Mouse (Mus musculus) lung, postnatal 25 days (tissue): Measurements from ENCODE around the gene Pik3cd.

Experiments
- DNase-seq: peaks from one replicate; pipeline ENCODE4 v3.0.0; 2022; ENCODE audit warnings: low spot score

Gene Pik3cd

DNA sequence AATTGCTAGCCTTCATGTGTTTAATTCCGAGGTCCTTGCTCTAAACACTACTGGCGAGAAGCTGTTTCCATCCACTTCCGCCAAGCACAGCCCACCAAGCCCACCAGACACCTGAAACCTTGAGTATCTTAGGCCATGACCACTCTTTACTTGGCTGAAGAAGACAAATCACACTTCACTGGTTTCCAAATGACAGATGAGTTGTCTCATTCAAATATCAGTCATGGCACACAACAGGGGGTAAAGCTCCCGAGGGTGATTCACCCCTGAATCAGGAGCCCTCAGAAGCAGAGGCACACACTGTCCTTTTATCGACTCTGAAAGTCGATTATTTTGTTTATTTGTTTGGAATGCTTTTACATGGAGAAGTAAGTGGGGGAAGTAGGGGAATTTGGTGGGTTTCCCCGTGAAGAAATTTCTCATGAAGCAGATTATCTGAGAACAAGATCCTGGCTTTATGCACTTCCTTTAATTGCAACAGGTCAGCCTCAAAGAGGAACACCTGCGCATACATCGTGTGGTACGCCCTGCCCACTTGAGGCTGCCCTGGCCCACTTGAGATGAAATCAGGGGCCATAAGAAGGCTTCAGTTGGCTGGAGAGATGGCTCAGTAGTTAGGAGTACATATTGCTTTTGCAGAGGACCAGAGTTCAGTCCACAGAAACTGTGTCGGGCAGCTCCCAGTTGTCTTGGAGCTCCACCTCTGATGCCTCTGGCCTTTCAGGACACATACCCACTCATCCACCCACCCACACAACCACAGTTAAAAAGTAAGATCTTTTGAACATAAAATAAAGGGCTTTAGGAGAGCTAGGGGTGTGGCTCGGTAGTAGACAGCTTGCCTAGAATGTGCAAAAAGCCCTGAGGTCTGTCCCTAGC is 12.3 kb downstream of the Pik3cd start:
- no peak for DNase-seq

DNA sequence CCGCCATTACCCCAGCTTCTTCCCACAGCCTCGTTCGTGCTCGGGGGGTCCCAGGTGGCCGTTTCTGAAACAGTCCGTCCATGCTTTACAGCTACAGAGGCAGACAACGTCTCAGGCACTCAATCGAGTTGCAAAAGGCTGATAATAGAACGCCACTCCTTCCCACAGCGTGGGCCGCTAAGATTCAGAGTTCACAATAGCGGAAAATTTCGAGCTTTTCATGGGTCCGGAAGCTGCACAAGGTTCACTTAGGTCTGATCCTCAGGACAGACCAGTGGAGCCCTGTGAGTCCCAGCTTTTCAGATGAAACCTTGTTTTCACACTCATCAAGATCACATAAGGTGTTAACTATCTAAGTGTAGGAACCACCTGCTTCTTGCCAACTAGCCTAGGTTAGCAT is 13.5 kb downstream of the Pik3cd start:
- no peak for DNase-seq

DNA sequence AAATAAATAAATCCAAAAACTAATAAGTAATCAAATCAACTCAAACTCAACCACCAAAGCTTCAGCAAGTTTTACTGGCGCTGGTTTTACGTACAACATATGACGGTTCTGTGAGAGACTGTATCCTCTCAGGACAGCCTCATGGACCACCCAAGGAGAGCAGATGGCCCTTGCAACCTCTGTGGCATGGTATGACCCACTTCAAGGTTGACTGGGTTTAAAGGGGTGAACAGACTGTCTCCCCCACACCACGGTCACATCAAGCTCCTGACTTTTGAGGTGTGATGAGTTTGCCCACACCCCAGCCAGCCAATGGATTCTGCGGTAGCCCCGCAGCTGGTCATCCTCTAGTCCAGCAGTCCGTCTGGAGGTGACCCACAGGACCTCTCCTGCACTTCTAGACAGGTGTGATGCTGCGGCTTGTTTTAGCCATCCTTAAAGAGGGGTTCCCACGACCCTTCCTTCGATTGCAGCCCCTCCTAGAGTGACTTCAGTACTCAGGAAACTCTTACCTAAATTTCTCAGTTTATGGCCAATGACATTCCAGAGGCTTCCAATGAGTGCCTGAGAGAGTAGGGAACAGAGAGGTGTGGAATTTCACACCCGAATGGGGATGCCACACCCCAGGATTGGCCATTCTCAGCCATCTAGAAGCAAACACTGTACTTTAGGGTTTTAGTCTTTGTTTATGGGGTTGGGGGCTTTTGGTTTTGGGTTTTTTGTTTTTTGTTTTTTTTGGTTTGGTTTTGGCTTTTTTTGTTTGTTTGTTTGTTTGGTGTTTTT is 17.3 kb downstream of the Pik3cd start:
- no peak for DNase-seq

DNA sequence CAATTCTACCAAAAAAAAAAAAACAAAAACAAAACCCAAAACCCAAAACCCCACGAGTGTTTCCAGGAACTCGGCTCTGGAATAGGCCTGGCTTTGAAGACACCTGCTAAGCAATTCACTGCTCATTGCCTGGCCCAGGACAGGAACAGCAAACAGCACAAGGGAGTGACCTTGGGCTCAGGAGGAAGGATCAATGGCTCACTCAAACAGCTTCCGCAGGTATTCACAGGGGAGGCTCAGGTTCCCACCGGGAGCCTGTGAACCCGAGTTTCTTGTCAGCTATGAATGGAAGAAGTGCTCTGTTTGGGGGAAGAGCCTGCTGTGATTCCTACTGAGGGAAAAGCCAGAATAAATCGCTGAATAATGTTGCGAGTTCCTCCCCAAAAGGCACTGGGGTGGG is 18.5 kb downstream of the Pik3cd start:
- DNase-seq = no peak

DNA sequence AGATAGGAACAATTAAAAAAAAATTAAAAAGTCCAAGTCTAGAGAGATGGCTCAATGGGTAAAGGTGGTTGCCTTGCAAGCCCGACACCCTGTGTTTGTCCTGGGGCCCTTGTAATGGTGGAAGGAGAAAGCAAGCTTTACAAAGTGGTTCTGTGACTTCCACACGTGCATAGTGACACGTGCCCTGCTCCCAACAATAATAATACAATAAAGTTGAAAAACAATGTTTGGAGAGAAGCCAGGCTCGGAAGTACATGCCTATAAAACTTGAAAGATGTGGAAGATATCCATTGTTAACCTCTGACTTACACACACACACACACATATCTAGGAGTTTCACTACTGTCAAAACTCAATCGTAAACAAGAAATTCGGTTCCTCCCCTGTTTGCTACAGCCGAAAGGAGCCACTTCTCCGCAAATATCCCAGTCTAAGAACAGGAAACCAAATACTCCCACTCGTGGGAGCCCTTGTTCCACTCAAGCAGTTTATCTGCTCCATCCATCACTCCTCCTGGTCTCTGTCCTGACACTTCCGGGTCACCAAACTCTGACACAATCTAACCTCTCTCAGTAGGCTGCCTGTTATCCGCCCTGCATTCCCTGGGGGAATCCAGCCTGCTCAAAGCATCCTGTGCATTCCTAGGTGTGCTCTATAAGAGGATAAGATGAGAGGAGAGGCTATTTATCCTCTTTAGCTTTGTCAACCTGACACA is 23.2 kb downstream of the Pik3cd start:
- DNase-seq = no peak

DNA sequence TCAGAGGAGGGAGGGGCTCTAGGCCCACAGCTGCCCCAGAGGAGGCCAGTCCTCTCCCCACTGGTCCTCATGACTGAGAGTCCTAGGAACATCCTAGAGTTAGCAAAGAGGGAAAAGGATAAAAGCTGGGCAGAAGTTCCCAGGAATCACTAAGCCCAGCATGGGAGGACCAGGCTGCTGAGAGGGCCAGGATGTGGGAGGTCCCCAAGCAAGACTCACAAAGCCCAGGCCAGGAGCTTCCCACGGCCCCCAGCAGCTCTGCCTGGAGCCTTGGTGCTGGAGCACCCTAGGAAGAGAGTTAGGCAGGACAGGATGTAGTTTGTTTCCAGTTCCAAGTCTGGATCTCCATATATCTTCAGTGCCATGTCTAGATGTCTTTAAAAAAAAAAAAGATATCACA is 24.4 kb downstream of the Pik3cd start:
- DNase-seq = no peak

DNA sequence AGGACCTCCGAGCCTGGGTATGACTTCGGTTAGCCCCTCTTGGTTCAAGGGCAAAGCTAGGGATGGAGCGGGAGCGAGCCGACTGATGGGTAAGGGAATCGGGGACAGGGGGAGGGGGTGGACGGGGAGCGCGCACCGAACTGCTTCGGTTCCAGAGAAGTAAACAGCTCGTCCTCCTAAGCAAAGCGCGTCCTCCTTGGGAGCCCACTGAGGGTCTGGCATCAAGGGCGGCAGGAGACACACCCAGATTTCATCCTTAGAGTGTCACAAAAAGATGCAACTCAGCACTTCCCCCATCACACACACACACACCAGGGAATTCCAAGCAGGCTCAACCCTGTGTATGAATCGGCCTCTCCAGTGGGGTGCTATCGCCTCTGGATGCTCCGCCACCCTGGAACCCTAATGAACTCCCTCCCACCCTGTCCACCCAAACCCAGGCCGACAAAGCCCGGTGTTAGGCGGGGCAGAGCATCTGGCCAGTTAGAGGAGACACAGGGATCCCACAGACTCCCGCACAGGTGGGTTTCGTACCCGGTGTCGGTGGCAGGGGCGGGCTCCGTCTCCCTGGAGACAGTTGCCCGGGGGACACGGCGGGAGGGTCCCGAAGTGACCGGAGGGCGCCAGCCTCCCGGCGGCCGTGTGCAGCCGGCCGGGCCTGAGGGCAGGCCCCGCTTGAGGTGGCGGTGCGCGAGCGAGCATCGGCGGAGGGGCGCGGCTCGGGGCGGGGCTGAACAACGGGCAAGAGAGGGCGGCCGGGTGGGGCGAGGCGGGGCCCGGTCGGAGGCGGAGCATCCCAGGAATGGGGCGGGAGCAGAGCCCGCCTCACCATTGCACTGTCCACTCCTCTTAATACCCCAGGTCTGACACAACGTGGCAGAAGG is 26.8 kb downstream of the Pik3cd start:
- DNase-seq = peak; percentile 73

DNA sequence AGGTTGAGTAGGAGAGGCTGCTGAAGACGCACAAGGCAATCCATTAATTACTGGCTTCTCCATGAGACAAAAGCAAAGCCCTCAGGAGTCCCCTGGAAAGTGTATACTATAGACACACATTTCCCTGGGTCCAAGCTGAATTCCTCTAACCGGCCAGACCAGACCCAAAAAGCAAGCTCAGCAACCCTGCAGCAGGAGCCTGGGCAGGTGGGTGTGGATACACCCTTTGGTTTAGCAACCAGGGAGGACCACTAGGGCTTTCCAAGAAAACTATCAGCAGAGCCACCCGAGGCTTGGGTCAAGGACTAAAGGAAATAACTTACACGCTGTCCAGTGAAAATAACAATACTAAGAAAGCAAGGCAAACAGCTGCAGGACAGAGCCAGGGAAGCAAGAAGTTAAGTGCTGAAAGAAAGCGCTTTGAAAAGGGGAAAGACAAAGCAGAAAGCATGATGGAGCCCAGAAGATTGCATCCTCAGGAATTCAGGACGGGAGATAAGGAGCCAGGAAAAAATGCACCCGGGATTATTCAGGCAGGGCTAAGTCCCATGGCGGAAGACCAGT is 27.5 kb downstream of the Pik3cd start:
- no peak for DNase-seq

DNA sequence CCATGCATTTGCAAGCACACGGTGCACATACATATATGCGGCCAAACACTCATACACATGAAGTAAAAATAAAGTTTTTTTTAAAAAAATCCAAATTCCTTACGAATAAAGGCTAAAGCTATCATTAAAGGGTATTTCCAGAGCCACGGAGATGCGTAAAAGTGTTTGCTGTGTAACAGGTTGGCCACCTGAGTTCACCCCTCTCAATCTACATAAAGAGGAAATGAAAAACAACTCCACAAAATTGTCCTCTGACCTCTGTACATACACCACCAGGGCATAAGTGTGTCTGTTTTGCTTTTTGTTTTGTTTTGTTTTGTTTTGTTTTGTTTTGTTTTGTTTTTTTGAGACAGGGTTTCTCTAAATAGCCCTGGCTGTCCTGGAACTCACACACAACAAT is 29.6 kb downstream of the Pik3cd start:
- no peak for DNase-seq

DNA sequence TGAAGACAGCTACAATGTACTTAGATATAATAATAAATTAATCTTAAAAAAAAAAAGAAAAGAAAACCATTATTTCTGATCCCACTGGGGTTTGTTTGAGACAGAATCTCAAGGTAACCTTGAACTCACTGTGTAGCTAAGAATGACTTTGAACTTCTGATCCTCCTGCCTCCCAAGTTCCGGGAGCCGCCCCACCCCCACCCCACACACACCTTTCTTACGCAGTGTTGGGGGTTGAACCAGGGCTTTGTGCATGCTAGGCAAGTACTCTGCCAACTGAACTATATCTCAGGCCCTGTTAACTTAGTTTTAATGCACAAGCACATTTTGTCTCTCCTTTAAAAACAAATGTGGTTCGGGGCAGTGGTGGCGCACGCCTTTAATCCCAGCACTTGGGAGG is 31.2 kb downstream of the Pik3cd start:
- DNase-seq = no peak

DNA sequence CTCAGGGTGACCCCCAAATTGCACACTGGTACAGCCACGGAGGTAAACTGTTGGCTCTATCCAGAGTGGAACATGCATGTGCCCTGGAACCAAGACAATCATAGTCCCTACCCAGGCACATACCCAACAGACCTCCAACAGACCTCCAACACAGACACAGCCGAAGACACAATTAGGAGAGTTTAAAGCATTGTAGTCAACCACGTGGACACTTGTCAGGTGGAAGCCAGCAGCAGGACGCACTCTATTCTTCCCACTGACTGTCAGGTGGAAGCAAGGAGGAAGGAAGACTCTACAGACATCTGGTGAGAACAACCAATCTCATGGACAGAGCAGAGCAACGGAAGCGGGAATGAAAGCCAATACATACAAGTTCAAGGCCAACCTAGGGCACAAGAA is 36.7 kb downstream of the Pik3cd start:
- no peak for DNase-seq

DNA sequence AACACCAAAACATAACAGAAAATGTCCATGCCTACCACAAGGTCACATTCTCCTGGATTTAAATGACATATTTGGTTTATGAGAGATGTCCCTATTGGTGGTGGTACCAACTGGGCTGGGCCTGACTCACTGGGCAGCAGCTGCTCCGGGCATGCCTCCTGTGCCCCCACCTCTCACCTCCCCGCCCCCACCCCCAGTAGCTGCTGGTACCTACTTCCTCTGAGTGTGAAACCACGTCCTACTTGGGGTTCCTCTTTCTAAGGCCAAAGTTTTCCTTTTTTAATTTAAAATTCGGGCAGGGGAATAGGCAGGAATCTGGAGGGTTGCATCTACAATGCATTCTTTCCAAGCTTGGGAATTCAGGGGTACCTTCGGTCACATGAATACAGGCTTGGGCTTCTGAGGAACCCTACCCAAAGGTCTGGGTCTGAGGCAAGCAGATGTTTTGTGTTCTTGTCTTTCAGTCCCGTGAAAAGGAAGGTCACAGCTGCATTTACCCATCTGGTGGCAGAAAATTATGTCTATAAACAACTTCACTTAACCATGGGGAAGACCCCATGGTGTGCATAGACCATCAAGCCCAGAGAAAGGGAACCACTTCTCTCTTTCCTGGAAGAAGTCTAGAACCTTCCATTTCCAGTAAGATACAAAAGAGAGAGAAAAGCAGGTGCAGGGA is 37.2 kb downstream of the Pik3cd start:
- DNase-seq = no peak

DNA sequence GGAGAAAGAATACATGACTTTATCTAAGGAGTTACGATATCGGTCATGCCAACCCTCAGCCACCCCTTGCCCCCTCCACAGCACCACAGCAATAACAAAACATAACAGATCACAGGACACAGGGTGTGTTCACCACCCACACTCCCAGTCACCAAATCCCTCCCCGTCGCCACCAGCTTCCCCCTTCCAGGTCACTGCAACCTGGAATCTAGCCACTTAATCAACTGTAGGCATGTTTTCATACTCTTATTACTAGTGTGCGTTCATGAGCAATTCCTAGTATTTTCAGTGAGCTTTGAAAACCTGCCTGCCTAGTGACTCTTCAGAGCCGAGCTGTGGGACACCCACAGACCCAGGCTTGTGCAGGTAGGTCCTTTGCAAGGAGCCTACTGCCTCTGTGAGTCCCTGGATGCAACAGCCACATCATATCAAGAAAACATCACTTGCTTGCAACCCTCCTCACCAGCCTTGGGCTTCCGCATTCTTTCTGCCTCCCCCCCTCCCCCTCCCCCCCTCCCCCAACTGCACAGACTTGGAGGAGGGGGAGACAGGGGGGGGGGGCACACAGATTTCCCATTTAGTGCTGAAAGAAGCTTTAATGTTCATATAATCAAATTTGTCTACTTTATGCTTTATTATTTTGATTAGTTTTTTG is 38.4 kb downstream of the Pik3cd start:
- no peak for DNase-seq

DNA sequence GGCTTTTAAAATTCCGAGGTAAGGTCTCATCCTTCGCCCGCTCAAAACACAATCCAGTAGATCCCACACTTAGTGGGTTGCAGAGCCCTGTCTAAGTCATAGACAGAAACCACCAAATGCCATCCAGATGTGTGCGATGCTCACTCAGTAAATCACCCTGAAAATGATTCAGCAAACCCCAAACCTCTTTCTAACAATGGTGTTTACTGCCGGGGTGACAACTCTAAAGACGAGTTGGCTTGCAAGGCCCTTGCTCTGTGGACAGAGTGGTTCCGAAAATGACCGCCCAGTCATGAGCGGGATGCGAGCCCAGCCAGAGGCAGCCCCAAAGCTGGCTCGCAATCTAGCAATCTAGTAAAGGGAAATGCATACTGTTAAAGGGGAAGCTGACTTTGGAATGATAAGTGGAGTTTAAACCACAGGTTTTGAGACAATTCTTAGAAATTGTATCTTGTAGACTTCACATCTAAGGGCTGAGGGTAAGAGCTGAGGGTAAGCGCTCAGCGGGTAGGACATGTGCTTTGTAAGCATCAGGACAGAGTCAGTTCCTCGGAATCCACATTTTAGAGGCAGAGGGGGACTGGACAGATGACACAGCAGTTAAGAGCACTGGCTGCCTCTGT is 40.3 kb downstream of the Pik3cd start:
- no peak for DNase-seq

DNA sequence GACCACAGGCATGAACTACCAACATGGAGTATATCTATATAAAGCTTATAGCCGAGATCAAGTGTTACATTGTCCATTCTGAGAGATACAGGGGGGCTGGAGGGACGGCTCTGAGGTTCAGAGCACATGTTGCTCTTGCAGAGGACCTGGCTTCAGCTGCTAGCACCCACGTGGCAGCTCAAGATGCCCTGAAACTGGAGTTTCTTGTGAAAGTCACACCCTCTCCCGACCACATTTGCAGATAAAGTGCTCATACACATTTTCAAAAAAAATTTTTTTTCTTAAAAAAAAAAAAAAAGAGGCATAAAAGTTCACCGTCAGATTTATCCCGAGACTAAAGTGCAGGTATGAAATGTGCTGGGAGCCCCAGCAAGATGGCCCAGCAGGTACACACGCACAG is 41.8 kb downstream of the Pik3cd start:
- no peak for DNase-seq

DNA sequence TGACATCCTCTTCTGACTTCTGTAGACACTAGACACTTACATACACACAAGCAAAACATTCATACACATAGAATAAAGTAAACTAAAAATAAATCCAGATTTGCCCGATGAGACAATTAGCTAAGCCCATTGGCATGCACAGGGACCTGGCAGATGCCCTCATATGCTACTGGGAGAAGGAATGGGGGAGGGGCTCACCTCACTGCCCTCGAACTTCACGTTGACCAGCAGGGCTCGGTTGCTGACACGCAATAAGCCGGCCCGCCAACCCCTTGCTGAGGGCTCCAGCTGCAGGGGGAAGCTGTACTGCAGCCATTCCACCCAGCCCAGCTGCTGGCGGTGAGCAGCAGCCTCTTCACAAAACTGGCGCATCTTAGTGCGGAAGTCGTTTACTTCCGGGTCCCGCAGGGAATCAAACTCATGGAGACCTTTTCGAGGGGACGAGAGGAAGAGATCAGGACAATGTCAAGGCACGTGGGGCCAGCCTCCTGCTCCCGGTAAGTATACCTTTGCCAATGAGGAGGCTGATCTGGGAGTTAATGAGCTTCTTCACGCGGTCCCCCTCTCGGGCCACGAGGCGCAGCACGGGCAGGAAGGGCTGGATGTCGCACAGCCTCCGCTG is 42.8 kb downstream of the Pik3cd start:
- DNase-seq = no peak

DNA sequence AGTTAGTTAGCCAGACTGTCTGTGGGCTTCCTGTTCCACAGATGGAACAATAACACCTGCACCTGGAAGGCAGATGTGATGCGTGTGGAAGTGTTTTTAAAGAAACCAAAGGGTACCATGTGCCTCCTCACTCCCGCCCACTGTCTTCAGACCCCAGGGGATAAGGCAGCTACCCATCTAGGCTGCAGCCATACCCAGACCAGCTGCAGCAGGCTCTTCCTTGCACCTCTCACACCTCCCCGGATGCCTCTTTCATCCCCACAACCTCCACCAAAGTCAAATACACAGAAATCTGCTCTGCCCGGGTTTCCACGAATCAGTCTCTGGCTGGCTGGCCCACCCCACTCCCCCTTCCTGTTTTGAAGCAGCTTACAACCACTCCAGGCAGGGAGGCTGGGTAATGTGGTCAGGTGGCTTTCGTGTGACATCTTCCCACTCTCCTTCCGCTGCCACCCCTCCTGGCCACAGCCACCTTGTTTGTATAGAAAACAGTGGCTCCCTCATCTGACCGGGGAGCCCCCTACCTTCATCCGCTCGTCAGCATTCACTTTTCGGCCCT is 44.4 kb downstream of the Pik3cd start:
- DNase-seq = peak; percentile 71

DNA sequence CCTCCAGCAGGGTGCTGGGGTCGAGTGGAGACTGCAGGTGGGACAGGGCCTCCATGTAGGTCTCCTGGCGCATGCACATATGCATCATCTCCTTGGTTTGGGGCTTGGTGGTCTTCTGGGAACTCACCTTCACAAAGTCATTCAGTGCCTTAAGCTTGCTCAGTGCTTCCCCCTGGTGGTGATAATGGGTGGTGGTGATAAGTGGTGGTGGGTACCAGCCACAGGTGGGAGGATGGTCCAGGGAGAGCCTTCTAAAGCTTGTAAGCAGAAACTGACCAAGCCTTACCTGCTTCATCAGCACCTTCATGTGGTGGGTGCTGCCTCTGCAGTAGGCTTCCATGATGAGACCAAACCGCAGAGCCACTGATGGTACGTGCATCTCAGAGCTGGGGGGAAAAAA is 48.1 kb downstream of the Pik3cd start:
- DNase-seq = peak; percentile 43
